Mouse (Mus musculus) stomach, postnatal 0 days (tissue): ENCODE results near the gene D630039A03Rik.

Source experiments
- CTCF ChIP-seq: IDR thresholded peaks from 2 replicates; pipeline ENCODE4 v1.5.1; 2016; ENCODE audit warnings: antibody characterized with exemption, low read depth, mild to moderate bottlenecking, moderate library complexity
- EP300 ChIP-seq: optimal IDR thresholded peaks from 2 replicates; pipeline ENCODE3; 2016; ENCODE audit warnings: antibody characterized with exemption

DNA sequence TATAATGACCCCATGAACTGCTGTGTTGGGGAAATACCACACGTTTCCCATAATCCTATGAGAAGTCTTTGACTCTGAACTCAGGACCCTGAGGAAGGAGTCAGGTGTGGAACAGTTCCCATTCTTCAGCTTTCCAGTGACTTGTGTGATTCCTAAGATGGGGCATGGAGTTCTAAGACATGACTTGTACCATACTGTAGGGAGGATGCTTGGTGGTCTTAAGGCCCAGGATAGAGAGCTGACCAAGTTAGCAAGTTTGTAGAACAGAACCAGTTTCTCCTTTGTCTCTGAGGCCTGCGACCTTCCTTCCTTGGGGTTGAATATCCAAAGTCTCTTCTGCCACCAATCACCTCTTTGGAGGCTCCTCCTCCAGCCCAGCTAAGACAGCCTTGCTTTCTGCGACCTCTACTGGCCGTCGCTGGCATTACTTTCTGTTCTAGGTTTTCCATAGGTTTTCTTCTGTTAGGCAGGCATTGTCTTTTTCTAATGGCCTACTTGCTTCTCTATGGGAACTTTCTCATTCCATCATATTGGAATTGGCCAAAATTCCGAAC lies 36.2 kb downstream of the D630039A03Rik start:
- peak; percentile 98 for TF ChIP-seq CTCF
- no peak for TF ChIP-seq EP300
